Mouse (Mus musculus): ENCODE results near the gene Serping1.
"Not testable (repeated sequence)": the region's sequence is repeated elsewhere in the genome, so short reads cannot be mapped to it uniquely, and the experiment has no call there.

Gene Serping1

DNA sequence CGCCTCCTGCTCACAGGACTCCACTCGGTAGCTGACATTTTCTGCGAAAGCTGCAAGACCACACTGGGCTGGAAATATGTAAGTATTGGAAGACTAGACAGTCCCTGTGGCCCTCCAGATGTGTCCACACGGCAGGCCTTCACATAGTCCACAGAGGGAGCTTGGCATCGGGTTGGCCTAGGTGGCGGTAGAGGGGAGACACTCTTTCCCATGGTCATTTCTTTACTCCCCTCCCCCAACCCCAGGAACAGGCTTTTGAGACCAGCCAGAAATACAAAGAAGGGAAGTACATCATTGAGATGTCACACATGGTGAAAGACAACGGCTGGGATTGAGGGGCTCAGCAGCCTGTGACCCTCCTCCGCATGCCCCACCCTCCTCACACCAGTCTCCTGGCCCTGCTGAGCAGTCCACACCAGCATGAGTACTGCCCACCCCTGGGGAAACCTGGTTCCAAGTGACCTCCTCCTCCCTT is 37.8 kb downstream of the Serping1 start:
- no peak for DNase-seq

DNA sequence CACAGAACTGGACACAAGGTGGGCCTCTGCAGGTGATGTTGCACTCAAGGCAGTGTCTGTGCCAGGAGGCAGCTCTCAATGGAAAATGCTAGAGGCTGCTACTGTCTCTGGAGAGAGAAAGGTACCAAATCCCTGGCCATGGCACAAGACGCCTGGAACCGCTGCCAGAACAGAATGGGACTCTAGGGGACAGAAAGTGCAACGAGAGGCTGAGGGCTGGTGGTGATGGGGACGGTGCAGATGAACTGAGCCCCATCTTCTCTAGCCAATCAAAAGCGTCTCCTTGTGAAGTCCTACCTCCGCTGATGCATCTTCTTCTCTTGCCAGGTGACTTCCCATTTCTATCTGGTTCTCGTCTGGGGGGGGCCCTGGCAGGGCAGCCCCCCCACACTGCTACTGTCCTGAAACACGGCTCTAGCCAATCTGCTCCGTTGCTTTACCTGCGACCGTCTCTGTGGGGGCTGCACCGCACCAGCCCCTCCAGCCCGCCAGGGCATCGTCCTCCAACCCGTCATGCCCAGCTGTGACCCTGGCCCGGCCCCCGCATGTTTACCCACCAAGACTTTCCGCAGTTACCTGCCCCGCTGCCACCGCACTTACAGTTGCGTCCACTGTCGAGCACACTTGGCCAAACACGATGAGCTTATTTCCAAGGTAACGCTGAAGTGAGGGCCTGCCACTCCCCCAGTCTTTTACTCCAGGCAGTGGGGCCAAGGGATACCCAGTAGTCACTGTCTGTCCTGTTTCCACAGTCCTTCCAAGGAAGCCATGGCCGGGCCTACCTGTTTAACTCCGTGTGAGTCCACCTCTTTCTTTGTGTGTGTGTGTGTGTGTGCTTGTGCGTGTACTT is 38.7 kb downstream of the Serping1 start:
- no peak for DNase-seq

GRCm38 (mm10) chr2:84735346-84735920 is 39.8 kb downstream of the Serping1 start:
- no peak for DNase-seq

GRCm38 (mm10) chr2:84734919-84735318 is 40.3 kb downstream of the Serping1 start:
- no peak for DNase-seq

GRCm38 (mm10) chr2:84734351-84734864 is 40.8 kb downstream of the Serping1 start:
- no peak for DNase-seq

DNA sequence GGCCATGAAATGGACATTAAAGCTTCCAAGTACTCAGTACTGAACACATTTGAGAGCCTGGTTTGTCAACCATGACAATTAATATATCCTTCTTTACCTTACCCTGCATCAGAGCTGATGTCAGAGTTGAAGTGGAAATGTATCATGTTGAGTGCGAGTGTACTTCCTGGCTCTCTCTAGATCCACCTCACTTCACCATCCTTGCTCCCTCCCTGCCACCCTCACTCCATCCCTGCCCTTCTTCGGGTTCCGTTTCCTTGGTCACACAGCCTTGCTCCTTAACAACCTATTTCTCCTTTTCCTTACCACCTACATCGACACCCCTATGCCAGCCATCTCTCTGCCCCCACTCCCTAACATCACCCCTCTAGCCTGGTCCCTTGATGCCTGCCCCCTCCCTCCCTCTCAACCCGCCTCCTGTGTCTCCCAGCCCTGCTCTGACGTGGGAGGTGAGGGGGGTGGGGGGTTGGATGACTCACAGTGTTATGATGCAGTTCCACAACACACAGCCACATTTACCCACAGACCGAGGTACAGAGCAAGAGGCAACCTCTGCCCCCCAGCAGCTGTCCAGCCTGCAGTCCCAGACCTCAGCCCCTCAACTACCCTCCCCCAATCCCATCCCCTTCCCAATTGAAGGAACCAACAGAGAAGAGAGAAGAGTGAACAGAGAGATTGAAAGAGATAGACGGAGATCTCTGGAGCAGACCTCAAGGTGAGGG is 41.5 kb downstream of the Serping1 start, which contains the start of gene Ypel4:
TSS of gene Ypel4 (plus strand) at position 480 of the 722 bp plus-strand sequence.
- no peak for DNase-seq

DNA sequence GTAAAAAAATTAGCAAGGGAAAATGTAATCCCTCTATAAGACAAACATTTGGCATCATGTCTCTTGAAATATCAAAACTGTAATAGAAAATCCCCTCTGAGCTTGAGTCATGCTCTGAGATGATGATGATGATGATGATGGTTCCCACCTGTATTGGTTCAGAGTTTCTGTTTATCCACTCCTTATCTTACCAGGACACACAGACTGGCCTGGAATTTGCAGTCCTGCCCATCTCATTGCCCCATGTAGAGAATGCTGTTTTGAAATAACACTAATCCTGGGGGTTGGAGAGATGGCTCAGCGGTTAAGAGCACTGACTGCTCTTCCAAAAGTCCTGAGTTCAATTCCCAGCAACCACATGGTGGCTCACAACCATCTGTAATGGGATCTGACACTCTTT is 42.9 kb downstream of the Serping1 start:
- no peak for DNase-seq

- DNase-seq: peak; percentile 18
Observed at GRCm38 (mm10) chr2:84731206-84731605, 44.0 kb downstream of the Serping1 start.

GRCm38 (mm10) chr2:84728191-84728590 is 47.1 kb downstream of the Serping1 start:
- DNase-seq: not testable (repeated sequence)

GRCm38 (mm10) chr2:84727172-84727858 is 47.9 kb downstream of the Serping1 start, which contains the start of gene Clp1:
Clp1 (minus strand) TSS chr2:84727350.
- peak; percentile 98 for DNase-seq

- no peak for DNase-seq
Observed at GRCm38 (mm10) chr2:84726716-84727115, 48.5 kb downstream of the Serping1 start.

GRCm38 (mm10) chr2:84725770-84726169 is 49.5 kb downstream of the Serping1 start:
- DNase-seq: no peak

GRCm38 (mm10) chr2:84723856-84724255 is 51.4 kb downstream of the Serping1 start:
- no peak for DNase-seq

DNA sequence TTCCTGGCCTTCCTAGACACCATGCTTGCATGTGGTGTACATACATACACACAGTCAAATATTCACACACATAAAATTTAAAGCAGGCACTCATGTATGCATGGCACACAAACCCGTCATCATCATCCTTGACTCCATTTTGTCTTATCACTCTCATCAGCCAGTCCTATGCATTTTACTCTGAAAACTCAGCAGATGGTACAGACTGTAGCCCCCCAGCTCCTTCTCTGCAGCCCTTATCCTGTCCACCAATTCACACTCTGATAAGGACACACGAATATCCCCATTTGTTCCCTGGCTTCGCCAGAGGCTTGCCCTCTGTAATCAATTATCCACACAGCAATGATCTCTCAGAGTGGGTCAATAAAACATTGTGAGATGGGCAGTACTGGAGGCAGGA is 54.1 kb downstream of the Serping1 start:
- no peak for DNase-seq

- DNase-seq: no peak
Observed at GRCm38 (mm10) chr2:84720718-84721117, 54.5 kb downstream of the Serping1 start.

DNA sequence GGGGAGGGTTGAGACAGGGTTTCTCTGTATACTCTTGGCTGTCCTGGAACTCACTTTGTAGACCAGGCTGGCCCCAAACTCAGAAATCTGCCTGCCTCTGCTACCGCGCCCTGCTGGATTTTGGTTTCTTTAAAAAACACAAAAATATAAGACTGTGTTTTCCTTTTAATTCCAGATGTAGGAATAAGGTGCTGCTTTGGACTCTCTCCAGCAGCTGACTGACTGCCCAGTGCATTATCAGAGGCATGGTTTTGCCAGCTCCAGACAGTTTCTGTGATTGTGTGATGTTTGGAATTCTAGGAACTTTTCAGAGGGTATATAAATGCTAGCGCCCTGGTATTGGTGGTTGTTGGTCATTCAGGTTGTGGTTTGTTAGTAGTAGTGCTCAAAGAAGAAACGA is 57.9 kb downstream of the Serping1 start:
- no peak for DNase-seq

GRCm38 (mm10) chr2:84716423-84717355 is 58.6 kb downstream of the Serping1 start:
- DNase-seq: no peak

DNA sequence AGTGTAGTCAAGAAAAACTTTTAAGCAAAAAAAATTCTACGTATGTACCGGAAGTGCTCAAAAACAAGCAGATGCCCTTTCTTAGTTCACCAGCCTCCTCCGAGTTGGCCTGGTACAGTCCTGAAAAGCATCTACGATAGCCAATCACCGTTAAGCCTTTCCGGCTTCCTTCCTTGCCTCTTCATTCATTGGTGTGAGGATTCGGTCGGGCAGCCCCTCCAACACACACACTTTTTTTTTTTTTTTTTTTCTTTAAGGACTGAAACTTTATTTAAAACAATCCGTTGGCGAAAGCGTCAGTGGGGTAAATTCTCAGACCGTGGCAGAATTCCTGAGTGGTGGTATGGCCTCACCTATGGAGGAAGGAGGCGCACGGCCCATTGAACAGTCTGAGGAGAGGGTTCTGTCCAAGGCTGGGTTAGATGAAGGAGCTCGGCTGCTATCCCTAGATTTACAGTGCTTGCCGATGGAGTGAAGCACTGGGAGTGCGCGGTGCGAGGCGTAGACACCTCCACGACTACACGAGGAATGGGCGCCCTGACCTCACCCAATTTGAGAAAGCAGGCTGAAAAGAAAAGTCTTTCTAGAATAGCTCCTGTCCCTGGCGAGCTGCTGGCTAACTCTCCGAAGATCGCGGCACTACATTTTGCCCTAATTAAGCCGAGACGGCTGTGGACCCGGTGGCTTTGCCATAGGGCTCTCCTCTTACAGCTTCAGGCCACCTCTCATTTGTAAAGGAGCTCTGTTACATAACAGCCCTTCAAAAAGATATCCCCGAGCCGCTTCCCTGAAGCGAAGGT is 59.5 kb downstream of the Serping1 start:
- peak; percentile 83 for DNase-seq
